Mouse (Mus musculus): ENCODE measurements around the gene Isg20.

The Isg20 gene

DNA sequence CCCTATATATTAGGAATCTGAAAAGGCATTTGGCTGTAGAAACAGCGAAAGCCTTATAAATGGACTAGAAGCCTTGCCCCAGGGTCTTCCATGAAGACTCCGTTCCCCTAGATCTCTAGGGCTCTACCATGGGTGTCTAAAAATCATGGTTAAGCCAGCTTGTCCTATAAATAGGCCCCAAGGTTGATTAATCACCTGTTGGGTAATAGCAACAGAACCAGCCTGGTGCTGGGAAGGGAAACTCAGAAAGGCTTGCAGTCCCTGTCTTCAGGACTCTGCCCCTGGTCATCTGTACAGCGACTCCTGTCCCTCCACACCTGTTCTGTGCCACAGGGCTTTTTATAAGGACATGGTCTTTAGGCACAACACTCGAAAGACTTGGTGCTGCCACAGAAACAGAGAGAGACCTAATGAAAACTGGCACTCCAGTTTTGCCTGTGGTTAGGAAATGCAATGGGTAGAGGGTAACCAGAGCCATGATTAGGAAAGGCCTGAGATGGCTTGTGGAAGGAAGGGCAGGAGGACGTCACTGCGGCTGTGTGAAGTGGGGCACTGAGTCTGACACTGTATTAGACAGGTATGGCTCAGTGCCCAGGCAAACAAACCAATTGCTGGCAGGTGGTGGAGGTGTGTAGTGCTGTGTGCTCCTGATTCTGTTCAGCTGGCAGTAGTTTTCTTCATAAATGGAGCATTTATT lies 9.9 kb upstream of the Isg20 start:
- DNase-seq (ENCODE audit: low read depth, low spot score) = no peak

DNA sequence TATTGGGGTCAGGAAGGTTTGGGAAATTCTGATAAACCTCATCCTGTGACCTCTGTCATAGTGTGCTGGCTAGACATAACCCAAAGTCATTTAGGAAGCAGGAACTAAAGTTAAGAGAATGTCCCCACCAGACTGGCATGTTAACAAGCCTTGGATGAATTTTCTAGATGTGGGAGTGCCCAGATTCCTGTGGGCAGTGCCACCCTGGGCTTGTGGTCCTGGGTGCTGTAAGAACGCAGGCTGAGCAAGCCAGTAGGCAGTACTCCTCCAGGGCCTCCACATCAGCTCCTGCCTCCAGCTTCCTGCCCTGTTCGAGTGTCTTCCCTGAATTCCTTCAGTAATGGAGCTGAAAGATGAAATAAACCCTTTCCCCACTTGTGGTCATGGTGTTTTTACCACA lies 9.0 kb upstream of the Isg20 start:
- DNase-seq (ENCODE audit: low read depth, low spot score) = no peak

DNA sequence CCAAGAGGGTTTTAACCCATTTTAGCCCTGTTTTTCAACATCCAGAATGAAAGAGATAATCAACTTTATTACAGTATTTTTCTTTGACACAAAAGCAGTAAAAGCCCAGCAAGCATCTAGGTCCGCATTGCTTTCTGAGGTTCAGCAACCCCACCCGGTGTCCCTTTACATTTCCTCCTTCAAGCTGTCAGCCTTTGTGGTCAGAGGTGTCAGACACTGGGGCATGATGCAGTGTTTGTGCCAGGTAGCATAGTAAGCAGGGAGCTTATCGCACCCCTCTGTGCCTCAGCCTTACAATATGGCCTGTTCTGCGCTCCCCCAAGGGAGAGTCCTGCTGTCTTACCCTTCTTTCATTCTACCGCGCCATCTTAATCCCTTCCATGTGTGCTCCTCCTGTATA lies 4.2 kb upstream of the Isg20 start:
- DNase-seq (ENCODE audit: low read depth, low spot score) = no peak

DNA sequence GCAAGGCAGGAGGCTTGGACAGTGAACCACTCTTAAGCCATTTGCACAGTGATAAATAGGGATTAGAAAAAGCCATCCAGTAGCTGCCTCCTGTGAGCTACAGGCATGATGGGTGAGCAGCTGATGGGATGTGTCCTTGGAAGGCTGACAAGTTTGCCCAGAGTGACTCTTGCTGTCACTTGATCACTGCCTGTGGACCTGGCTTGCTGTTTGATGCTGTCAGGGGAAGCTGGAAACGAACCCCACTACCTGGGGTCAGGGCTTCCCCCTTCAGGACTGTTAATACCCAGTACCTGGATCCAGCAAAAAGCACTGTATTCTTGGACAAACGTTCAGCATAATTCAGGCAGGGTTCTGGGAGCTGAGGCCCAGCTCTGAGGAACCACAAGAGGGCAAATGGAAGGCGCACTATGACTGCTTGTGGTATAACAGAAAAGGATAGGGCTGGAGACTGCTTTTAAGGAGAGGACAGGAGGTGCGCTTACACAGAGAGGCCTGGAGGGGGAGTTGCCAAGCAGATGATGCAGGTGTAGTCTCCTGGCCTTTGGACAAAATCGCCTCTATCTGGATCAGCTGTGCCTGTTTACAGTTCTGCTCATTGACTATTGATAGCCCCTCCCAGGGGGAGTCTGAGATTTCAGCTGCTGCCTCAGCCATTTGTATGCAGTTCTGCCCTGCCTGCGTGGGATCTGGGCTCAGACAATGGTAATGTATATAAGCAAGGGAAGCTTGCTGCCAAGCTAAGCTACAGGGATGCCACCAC lies 2.7 kb upstream of the Isg20 start:
- DNase-seq (ENCODE audit: low read depth, low spot score) = no peak

DNA sequence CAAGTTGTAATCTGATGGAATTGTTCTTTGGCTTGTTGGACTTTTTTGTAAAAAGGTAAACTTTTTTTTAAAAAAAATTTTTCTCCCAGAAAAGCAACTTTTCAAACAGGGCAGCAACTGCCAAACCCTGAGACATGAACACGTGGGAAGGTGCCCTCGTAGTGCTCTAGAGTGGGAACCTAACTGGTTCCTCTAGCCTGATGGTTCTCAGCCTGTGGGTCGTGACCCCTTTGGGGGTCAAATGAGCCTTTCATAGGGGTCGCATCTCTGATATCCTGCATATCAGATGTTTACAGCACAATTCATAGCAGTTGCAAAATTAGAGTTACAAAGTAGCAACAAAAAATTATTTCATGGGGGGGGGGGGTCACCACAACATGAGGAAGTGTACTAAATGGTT lies 2.0 kb upstream of the Isg20 start:
- DNase-seq (ENCODE audit: low read depth, low spot score) = no peak

DNA sequence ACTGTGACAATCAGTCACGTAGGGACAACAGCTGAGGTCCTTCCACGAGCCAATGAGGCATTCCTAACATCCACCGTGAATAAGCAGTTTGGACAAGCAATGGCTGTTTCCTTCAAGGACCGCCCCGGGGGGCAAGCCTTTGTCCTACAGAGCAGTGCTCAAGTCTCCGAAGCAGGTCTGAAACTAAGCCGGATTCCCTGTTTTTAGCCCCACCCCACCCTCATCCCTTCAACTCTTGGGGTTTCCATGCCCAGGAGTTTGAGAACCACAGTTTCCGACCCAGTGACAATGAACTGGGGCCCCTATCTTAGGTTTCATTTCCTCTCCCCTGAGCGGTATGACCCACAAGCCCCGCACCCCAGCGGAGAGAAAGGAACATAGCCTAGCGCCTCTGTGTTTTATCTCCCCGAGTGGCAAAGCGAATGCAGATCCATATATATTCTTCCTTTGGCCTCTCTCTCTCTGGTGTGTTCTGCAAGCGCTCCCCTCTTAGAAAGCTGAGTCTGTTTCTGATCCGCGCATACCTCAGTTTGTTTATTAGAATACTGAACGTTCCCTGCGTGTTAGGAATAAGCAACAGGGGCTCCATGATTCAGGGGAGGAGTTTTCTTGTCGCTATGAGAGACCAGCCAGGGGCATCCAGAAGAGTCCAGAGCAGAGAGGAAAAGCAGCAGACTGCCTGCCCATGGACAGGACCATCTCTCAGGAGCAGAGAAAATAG lies 811 bp upstream of the Isg20 start:
- no peak for DNase-seq (ENCODE audit: low read depth, low spot score)

DNA sequence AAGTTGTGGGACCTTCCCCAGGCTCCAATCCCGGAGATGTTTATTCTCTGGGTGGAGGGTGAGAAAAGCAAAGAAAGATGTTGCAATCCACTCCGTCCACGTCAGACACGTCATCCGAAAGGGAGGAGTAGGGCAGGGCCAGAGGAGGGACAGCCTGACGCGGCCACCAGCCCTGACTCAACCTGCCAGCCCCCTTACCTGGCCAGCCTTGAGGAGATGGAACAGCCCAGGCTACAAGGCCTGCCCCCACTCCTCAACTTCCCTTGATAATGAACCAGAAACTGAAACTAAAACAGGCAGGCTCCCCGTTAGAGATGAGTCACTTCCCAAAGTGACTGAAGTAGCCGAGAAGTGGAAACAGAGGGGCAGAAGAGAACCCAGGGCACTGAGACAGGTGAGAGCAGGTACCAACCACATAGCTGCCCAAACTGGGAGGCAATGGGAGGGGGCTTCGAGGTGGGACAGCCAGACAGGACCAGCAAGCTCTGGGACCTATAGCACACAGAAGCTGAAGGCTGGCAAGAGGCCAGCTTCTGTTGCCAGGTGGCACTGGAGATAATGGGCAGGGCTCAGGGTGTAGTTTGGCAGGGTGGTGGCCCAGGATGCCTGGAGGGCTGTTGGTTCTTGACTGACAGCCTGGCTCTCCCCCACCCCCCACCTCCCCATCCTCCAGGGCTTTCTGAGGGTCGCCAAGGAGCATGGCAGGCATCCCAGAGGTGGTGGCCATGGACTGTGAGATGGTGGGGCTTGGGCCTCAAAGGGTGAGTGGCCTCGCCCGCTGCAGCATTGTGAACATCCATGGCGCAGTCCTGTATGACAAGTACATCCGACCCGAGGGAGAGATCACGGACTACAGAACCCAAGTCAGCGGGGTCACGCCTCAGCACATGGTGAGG lies 673 bp downstream of the Isg20 start:
- no peak for DNase-seq (ENCODE audit: low read depth, low spot score)

DNA sequence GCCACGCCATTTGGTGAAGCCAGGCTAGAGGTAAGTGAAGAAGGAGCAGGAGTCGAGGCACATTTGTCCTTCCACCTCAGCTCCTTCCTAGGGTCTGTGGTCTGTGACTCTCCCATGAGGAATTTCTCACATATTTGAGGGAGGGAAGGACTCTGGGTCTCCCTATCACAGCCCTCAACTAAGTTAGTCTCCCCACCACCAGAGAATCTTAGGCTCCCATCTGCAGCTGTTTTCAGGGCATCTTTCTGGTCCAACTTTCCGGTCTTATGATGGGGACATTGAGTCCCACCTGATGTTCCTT lies 1.3 kb downstream of the Isg20 start:
- DNase-seq (ENCODE audit: low read depth, low spot score) = no peak

DNA sequence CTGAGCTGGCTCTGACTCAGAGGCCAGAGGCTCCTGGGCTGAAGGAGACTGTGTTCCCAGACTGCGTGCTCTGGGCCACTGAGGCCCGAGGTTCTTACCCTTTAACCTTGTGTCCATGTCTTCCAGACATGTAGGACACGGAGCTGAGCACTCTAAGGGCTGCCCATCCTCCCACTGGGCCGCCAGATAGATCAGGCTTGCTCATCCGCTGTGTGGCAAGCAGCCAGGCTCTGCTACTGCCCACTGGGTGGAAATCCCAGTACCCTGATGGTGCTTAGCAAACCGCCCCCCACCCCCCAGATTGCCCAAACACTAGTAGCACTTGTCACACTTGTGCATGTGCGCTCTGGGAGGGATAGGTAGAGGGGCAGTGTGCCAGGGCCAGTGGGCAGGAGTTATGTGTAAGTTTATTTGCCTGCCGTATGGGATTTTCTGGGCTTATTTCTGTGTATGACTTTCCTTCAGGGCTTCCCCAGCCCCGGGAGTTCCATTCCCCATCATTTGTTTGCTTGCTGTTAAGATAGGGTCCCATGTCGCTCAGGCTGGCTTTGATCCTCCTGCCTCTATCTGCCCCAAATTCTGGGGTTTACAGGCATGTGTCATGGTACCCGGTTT lies 1.8 kb downstream of the Isg20 start:
- no peak for DNase-seq (ENCODE audit: low read depth, low spot score)

DNA sequence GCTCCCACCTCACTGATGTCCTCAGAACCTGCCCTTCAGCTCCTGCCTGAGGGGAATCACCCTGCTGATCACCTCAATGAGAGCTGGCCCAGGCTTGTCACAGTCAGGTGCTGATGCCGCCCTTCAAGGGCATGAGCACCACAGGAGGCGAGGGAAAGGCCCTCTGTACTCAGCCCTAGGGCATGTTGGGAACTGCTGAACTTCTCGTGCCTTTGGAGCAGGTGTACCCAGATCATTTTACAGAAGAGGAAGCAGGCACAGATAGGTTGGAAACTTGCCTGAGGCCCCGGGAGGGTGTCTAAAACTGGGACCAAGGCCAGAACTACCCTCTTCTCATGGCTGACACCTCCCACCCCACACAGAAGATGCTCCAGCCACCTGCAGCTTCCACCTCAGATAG lies 5.5 kb downstream of the Isg20 start:
- no peak for DNase-seq (ENCODE audit: low read depth, low spot score)

DNA sequence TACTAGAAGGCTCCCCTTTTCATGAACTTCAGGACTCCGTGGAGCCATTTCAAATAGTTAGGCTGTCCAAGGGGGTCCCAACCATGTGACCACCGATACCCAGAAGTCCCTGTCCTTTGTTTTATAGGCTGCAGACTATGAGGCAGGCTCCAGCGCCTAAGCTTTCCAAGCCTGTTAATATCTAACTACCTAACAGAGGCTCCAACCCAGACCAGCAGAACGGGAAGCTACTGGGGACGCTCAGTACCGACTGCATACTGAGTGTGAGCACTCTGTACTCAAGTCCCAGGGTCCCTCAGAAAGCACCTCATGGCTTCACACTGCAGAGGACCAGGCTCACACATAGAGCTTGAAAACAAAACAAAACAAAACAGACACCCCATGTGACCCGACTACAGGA lies 9.3 kb downstream of the Isg20 start:
- DNase-seq (ENCODE audit: low read depth, low spot score) = no peak

DNA sequence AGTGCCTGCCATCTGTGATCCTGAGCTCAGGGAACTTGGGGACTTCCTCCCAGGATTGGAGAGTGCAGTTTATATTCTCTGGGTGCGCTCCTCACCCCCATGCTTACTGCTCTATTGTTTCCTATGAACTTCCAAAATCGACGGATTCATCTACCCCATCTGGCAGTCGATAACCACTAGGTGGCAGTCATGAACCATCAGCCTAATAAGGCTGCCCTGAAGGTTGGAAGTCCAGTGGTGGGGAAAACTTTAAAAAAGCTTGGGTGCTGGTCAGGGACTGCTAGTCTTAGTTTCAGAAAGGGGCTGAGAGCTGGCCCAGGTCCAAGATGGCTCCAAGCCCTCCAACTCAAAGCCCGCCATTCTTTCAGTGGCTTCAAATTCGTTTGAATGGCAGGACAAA lies 11.1 kb downstream of the Isg20 start:
- peak; percentile 36 for DNase-seq (ENCODE audit: low read depth, low spot score)

DNA sequence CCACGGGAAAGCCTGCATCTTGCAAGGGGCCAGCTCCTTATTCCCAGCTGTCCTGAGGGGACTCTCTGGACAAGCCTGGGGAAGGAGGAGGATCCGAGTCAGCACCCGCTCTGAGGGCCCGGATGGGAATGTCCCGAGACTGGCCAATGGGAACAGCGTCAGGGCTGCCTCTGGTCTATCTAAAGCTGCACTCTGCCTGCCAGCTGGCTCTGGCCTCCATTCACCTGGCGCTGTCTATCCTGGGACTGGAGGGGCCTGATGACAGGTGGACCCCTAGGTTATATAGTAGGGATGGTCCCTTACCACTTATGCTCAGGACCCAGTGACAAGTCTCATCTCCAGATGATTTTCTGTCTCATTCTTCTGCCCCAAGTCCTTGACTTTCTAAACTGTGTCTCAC lies 11.6 kb downstream of the Isg20 start:
- no peak for DNase-seq (ENCODE audit: low read depth, low spot score)

DNA sequence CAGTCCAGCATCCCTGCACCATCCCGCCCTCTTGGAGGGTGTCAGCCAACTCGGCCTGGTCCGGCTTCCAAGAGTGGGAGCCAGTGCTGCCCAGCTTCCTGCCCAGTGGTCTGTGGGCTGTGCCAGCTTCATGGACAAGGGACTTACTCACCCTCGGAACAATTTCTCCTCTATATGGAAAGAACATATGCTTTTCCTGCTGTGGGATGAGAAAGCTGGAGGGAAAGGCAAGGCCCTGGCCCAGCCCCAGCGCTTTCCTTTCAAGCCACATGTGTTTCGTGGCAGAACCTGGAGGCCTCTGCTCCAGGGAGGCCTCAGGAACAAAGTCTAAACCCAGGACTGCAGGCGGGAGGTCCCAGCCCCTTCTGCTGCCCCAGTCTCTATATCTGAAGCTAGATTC lies 12.5 kb downstream of the Isg20 start:
- DNase-seq (ENCODE audit: low read depth, low spot score) = no peak

DNA sequence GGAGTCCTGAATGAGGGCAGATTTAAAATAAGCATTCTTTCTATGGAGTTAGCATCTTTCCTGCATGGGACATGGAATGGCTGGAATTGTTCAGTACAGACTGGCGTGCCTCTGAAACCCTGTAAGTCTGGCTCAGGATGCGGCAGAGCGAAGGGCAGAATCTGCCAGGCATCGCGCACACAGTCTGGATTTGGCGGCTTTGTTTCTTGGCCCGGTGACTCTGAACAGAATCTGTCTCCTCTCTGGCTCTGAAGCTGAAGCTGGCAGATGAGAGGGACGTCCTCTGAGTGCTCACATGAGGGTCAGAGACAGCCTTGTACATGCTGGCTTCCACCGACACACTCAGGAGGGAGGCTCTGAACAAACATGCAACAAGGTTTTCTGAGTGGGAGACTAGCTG lies 12.9 kb downstream of the Isg20 start:
- no peak for DNase-seq (ENCODE audit: low read depth, low spot score)

DNA sequence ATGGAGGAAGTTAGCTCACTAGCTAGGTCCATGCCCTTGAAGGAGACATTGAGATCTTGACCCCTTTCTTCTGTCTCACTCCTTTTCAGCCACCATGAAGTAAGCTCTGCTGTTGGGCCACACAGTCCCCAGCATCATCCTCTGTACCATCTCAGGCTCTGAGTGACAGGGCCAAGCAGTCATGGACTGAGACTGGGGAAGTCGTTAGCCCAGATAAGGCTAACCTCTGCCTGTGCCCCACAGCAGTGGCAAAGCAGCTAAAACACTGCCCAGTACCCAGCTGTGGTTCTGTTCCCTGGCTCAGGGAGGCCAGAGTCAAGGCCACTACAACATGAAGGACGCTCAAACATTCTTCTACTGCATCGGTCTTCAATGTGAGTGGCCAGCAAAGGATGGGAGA lies 14.0 kb downstream of the Isg20 start:
- no peak for DNase-seq (ENCODE audit: low read depth, low spot score)

DNA sequence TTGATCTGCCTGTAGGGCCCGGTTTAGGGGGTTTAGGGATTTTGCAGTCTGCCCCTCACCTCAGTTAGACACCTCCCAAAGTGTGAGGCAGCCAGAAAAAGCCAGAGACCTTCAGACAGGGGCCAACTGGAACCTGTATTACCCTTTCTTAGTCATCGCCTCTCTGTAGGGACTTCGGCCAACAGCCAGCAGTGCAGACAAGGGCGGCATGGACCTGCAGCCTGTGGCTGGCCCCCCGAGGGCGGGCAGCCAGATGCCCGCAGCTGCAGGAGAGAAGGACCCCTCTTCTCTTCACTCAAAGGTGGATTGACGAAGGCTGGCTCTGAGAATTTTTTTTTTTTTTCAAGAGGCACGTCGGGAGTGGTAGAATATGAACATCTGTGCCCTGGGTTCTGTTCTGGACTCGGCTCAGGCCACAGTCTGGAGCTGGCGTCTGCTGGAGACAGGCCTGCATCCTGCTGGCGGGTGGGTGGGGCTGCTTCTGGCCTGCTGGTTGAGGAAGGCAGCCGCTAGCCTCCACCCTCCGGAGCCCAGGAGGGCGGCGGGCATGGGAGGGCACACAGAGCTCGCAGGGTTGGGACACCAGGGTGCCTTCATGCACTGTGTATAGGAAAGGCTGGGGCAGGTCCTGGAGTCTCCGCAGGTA lies 25.9 kb downstream of the Isg20 start:
- no peak for DNase-seq (ENCODE audit: low read depth, low spot score)

DNA sequence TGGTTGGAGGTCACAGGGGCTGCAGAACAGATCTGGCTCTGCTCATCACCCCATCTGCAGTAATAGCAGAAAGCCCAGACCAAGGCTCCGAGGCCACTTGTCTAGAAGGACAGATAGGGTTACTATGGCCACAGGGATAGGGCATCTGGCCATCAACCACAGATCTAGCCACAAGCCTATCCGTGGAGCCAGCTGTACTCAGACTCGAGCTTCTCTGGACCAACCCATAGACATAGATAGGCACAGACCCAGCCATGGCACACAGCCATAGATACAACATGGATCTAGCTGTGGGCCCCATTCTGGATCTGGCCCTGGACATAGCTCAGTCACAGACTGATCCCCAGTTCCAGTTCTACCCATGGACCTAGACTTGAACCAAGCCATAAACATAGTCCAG lies 27.7 kb downstream of the Isg20 start:
- no peak for DNase-seq (ENCODE audit: low read depth, low spot score)

DNA sequence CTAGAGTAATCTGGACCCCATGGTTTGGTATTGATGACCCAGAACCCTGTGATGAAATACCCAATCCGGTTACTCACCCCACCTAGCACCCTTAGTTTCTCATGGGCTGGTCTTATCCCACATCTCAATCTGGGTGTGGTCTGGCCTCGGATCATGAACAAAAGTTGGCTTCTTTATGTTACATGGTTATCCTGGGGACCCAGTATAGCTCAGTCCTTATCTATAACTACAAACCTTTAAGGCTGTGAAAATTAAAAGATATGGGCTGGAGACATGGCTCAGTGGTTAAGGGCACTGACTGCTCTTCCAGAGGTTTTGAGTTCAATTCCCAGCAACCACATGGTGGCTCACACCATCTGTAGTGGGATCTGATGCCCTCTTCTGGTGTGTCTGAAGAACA lies 29.3 kb downstream of the Isg20 start:
- no peak for DNase-seq (ENCODE audit: low read depth, low spot score)

DNA sequence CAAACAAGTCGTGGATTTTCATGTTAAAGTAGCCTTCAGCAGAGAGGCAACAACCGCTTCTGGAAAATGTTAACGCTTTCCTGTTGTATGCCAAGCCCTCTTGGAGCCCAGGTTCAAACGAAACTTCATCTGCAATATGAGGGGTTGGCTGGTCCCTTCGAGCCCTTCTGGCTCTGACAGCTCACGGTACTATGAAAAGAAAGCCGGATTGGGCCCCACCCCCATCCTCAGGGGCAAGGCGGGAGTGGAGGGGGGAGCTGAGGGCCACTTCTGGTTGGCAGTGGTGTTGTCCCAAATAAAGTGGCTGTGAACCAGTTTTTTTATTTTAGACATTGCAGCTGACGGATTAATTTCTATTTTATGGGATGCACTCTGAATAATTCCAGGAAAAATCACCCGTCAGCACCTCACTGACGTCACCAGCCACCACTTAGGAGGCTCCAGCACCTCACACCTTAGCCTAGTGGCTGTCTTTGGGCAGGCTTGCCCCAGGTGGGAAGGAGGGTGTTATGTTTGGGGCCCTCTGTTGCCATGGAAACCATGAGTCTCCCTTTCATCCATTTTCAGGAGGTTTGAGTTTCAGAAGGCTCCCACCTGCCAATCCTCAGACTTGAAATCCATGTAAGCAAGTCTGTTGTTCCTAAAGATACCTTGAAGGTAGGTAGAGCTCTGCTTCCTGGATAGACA lies 40.8 kb downstream of the Isg20 start:
- no peak for DNase-seq (ENCODE audit: low read depth, low spot score)

DNA sequence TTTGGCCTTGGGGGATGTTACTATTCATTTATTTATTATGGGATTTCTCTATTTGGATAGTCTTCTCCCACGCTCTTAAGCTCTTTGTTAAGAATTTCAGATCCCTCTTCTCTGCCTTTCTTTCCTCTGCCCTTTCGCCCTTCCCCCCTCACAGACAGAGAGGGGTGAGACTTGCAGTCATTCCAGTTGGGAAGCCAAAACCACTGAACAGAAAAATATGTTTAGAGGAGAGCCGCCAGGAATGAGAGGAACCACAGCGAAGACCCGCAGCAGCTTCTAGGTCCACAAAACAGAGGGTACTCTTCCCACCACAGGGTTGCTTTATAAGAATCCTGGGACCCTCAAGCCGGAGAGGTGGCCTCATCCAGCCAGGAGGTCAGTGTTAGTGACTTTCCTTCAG lies 41.4 kb downstream of the Isg20 start:
- no peak for DNase-seq (ENCODE audit: low read depth, low spot score)

All from brain, embryonic 18.5 days (tissue).